Mouse (Mus musculus) layer of hippocampus, adult 6 months (tissue): ENCODE results near the gene Rimklb. TPM values are rescaled to one million over a fixed set of nuclear protein-coding genes. Genes with fewer than 3 reads are reported as not detected.

Experiments used
- long read RNA-seq, 2 experiments: library from polyadenylated mRNA; unstranded; transcript quantifications; one replicate each; pipeline ENCODE4 v2.0.0; 2019 to 2020
- polyA plus RNA-seq: library from polyadenylated mRNA; unstranded; fragments of <200 nt; fragmentation: Nextera tagmentation; gene quantifications from 2 replicates; pipeline ENCODE4 v1.2.3, GENCODE M21; 2021

Rimklb gene
- polyA plus RNA-seq: 13.1 and 18.0 TPM in 2 replicates
- long read RNA-seq, experiment 1, full-length matches to known transcripts: 3 of 21 reads
- long read RNA-seq, experiment 1, partial matches to known transcripts: 2 of 21 reads
- long read RNA-seq, experiment 1, other reads (novel, unspliced or antisense): 16 of 21 reads
- long read RNA-seq, experiment 2, full-length matches to known transcripts: 22 of 43 reads
- long read RNA-seq, experiment 2, partial matches to known transcripts: 15 of 43 reads
- long read RNA-seq, experiment 2, other reads (novel, unspliced or antisense): 6 of 43 reads

DNA sequence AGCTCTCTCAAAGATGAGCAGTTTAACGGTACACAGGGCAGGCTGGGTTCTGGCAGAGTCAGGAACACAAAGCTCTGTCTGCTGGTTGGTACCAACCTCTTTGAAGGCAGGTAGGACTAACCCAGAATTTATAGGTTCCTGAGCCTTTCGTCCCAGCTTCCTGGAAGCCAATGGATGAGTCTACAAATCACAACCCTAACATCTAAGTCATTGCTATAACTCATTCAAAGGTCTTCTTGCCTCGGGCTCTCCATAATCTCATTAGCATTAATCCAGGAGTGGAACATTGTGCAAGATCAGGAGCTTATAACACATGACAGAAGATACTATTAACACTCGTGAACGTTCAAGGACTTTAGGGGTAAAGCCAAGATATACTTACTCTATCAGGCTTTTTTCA lies at the start of gene Rimklb:
Rimklb (minus strand) TSS at position 101 of the 400 bp plus-strand sequence.

GRCm38 (mm10) chr6:122505545-122505944 lies 7.0 kb upstream of the Rimklb start, which contains the start of gene Mfap5:
Gene Mfap5 (plus strand): TSS chr6:122505845.

Other genes starting within 250 kb of the Rimklb start
- gene Klrg1, start 215.9 kb downstream of the Rimklb start, polyA plus RNA-seq: 0.44 and 0.53 TPM in 2 replicates
- 114 and 122 TPM in 2 replicates for gene M6pr, start 190.0 kb downstream of the Rimklb start, polyA plus RNA-seq
- 7.7 and 9.4 TPM in 2 replicates for gene Phc1, start 158.2 kb downstream of the Rimklb start, polyA plus RNA-seq
- gene Mfap5, start 7.1 kb upstream of the Rimklb start, polyA plus RNA-seq: 0.40 and 1.1 TPM in 2 replicates
- not detected in 2 replicates for gene Aicda, start 55.0 kb upstream of the Rimklb start, polyA plus RNA-seq
- gene Apobec1, start 103.7 kb upstream of the Rimklb start, polyA plus RNA-seq: 2.3 and 2.7 TPM in 2 replicates
- not detected in 2 replicates for gene Gdf3, start 111.3 kb upstream of the Rimklb start, polyA plus RNA-seq
- gene Dppa3, start 127.6 kb upstream of the Rimklb start, polyA plus RNA-seq: not detected in 2 replicates
- gene Nanog, start 208.7 kb upstream of the Rimklb start, polyA plus RNA-seq: 0.09 TPM in 1 of 2 replicates, not detected in the other